Mouse (Mus musculus) spleen, postnatal 10 days (tissue): Measurements from ENCODE around the gene Zfy2.

Experiments
- DNase-seq, 2 experiments: peaks; one replicate each; pipeline ENCODE4 v3.0.0; 2021 to 2022; ENCODE audit warnings: low spot score in 2 of 2

Zfy2 gene

GRCm38 (mm10) chrY:2170309-2170708 lies at the start of gene Zfy2:
Zfy2 (minus strand) TSS chrY:2170409.
- DNase-seq, result no peak
